Mouse (Mus musculus): ENCODE measurements around the gene Ckmt2.

DNA sequence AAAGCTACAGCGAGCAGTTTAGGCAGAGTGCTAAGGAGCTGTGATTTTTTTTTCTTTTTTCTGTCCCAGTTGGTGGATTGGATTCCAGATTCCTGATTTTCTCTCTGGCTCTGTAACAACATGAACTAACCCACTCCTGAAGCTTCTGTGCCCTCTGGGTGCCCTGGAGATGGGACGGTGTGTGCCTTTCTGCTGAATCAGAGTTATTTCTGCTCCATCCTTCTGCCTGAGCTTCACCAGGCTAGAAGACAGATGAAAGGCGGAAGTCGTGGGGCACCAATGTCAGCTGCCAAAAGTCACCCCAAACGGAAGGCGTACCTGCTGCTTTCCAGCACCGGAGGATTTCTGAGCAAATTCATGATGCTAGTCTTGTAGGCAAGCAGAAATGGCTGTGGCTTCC lies 2.1 kb downstream of the Ckmt2 start:
- TF ChIP-seq POLR2A (IDR thresholded peaks at IDR 0.05; ENCODE audit: insufficient read depth, low read depth, low read length) (no peak; the same call in 1 of the 2 replicates), CTCF (IDR thresholded peaks at IDR 0.05) (no peak), EP300 (IDR thresholded peaks at IDR 0.05; ENCODE audit: insufficient read depth, low read depth, low read length) (no peak)
